Mouse (Mus musculus): ENCODE measurements around the gene Tubg2.

Gene Tubg2

GRCm38 (mm10) chr11:101178061-101179058, 22.7 kb downstream of the Tubg2 start:
- DNase-seq (ENCODE audit: low spot score in 2 of 2) = no peak

- no peak for DNase-seq (ENCODE audit: low spot score in 2 of 2)
These were observed 23.6 kb downstream of the Tubg2 start for GRCm38 (mm10) chr11:101179306-101179705.

- DNase-seq (ENCODE audit: low spot score in 2 of 2) = no peak
These were observed 24.6 kb downstream of the Tubg2 start for GRCm38 (mm10) chr11:101180261-101180660.

GRCm38 (mm10) chr11:101180846-101181740, 25.4 kb downstream of the Tubg2 start:
- peak in 1 of 2 experiments; percentile 55 for DNase-seq (ENCODE audit: low spot score in 2 of 2)

GRCm38 (mm10) chr11:101181961-101182360, 26.3 kb downstream of the Tubg2 start:
- DNase-seq (ENCODE audit: low spot score in 2 of 2) = no peak

- DNase-seq (ENCODE audit: low spot score in 2 of 2) = no peak
These were observed 27.2 kb downstream of the Tubg2 start for GRCm38 (mm10) chr11:101182771-101183517.

- DNase-seq (ENCODE audit: low spot score in 2 of 2) = no peak
These were observed 29.3 kb downstream of the Tubg2 start for GRCm38 (mm10) chr11:101184984-101185383.

- no peak for DNase-seq (ENCODE audit: low spot score in 2 of 2)
These were observed 29.7 kb downstream of the Tubg2 start for GRCm38 (mm10) chr11:101185441-101185840.

- DNase-seq (ENCODE audit: low spot score in 2 of 2) = no peak
These were observed 31.0 kb downstream of the Tubg2 start for GRCm38 (mm10) chr11:101186526-101187247.

- DNase-seq (ENCODE audit: low spot score in 2 of 2) = no peak
These were observed 31.8 kb downstream of the Tubg2 start for GRCm38 (mm10) chr11:101187541-101187940.

- no peak for DNase-seq (ENCODE audit: low spot score in 2 of 2)
These were observed 32.6 kb downstream of the Tubg2 start for GRCm38 (mm10) chr11:101188166-101188805.

GRCm38 (mm10) chr11:101189495-101190180, 33.9 kb downstream of the Tubg2 start:
- peak in 1 of 2 experiments; percentile 63 for DNase-seq (ENCODE audit: low spot score in 2 of 2)

GRCm38 (mm10) chr11:101190181-101190912, 34.6 kb downstream of the Tubg2 start:
- no peak for DNase-seq (ENCODE audit: low spot score in 2 of 2)

- peak in 1 of 2 experiments; percentile 15 for DNase-seq (ENCODE audit: low spot score in 2 of 2)
These were observed 35.5 kb downstream of the Tubg2 start for GRCm38 (mm10) chr11:101190913-101191907.

GRCm38 (mm10) chr11:101191919-101192470, 36.3 kb downstream of the Tubg2 start:
- no peak for DNase-seq (ENCODE audit: low spot score in 2 of 2)

- no peak for DNase-seq (ENCODE audit: low spot score in 2 of 2)
These were observed 36.9 kb downstream of the Tubg2 start for GRCm38 (mm10) chr11:101192646-101193045.

GRCm38 (mm10) chr11:101193076-101193475, 37.4 kb downstream of the Tubg2 start:
- no peak for DNase-seq (ENCODE audit: low spot score in 2 of 2)
